Mouse (Mus musculus): ENCODE results near the gene Faah.
A peak's percentile ranks its signal among the peaks of the same experiment; 100 is the strongest.

Faah gene

DNA sequence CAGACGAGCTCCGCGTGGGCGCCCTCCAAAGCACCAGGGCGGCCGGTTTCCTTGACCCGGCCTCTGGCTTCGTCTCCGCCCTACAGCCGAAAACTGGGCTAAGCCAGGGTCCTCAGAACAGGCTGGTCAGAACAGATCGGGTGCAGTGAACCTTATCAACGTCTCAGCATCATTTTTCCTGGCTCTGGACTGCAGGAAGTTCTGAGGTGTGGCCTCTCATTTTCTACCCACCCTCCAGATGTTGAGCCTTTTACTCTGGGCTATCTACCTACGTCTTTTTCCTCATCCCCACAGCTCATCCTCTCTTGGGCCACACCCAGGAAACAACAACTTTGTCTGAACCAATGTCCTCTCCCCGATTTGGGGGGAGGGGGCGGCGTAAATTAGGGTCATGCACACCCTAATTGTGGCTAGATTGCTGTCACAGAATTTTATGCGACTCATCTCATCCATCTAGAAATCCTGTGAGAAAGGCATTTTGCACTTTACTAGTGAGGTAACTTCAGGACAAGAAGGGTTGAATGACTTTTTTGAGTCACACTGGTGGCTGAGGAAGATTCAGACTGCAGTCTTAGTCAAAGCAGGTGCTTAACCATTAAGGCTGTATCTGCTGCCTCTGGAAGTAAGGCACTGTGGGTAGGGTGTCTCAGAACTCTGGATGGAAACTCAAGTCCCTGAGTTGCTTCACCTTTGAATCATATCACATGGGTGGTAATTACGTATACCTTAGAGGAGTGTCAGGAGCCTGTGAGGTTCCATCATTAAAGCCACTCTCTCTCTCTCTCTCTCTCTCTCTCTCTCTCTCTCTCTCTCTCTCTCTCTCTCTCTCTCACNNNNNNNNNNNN, at the start of gene Faah:
Gene Faah (minus strand): TSS at position 25 of the 845 bp plus-strand sequence.
- DNase-seq (ENCODE audit: low spot score) = no peak

DNA sequence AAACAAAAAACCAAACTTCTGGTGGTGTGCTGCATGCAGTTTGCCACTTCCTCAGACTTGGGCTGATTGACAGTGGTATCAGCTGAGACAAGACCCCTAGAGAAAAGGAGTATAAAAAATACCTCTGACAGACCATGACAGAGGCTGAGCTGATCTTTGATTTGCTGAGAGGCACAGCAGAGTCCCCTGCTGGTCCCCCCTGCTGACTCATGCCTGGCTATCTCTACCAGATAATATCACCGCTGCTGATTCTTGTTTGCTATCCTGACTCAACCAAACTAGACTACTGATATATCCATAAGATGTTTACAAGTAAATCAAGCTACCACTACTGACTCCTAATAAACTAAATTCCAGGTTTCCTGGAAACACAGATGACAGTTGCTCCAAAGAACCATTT, 46.1 kb upstream of the Faah start:
- DNase-seq (ENCODE audit: low spot score) = no peak

DNA sequence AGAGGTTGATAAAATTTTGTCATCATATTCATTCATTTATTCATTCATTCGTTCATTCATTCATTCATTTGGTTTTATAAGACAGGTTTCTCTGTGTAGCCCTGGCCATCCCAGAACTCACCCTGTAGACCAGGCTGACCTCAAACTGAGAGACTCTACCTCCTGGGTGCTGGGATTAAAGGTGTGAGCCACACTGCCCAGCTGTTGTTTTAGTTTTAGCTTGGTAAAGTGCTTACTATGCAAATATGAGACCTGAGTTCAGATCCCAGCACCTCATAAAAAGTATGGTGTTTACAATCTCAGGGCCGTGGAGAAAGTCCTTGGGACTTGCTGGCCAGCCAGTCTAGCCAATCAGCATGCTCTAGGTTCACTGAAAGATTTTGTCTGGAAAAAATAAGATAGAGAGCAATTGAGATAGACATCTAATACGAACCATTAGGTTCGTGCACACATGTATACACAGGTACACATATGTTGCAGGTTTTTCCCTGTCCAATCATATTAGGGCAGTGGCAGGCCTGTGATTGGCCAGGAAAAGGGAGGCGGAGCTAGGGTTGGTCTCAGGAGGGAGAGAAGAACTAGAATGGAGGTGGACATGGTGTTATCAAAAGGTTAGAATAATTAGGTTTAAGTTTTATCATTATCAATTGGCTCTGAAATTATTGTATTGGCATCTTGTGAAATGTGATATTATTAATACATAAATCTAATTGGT, 41.4 kb upstream of the Faah start:
- DNase-seq (ENCODE audit: low spot score) = no peak

DNA sequence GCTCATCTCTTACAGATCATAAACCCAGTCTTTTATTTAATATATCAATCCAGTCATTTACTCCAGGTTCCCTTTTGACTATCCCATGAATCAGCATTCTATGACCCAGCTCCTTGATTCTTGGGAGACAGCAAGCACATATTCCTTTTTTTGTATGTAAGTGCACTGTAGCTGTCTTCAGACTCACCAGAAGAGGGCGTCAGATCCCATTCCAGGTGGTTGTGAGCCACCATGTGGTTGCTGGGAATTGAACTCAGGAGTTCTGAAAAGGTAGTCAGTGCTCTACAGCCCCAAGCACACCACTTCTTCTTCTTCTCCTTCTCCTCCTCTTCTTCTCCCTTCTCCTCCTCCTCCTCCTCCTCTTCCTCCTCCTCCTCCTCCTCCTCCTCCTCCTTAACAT, 39.8 kb upstream of the Faah start:
- no peak for DNase-seq (ENCODE audit: low spot score)

DNA sequence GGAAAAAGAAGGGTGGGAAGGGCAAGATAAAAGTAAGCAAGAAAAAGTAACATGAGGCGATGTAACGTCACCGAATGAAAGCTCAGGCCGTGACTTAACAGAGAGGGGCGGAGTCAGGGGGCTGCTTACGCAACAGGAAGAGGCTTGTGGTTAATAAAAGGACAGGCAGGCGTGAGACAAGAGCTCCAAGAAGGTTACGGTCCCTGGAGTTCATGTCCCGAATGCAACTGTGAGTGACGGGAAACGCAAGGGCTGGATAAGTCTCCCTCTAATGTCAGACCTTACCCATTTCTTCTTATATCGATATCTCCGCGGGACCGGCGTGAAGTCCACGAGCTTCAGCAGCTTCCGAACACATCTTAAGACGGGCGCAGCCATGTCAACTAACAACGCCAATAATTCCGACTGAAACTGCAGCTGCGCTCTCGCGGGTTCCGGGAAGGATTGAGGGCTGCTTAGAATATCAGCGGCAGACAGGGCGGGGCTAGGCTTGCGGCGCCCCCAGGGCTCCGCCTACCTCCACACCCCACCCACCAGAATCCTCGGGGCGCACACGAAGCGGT, 35.8 kb upstream of the Faah start, which contains the start of gene Nsun4:
Gene Nsun4 (minus strand): TSS at position 478 of the 563 bp plus-strand sequence.
- peak; percentile 85 for DNase-seq (ENCODE audit: low spot score)

DNA sequence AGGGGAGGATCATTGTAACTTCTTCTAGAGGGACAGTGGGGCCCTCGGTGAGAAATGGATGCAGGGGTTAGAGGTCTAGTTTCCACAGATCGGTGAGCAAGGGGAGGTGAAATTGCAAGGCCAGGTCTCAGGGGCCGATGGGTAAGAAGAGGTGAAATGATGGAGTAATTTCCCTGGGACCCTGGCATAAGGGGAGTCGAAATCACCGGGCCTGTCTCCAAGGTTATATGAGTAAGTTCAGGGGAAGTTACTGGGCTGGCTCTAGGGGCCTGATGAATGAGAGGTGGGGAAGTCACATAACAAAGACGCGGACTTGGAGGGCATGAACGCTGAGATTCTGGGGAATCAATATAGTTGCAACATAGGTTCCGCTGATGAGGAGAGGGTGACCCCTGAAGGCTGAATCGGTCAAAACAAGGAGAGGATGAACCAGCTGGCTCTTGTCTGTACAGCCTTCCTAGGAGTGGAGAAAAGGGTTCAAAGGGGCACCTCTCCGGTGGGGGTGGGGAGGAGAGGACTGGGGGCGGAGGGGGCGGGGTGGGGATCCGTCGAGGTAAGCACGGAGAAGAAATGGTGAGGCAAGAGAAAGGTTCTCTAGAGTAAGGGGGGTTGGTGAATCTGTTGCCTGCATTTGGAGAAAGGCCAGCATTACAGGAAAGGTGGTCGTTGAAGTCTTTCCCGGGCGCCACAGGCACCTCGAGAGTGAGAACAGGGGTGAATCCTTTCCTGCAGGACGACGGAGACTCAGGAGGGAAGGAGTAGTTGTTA, 35.0 kb upstream of the Faah start:
- DNase-seq (ENCODE audit: low spot score) = peak; percentile 33

DNA sequence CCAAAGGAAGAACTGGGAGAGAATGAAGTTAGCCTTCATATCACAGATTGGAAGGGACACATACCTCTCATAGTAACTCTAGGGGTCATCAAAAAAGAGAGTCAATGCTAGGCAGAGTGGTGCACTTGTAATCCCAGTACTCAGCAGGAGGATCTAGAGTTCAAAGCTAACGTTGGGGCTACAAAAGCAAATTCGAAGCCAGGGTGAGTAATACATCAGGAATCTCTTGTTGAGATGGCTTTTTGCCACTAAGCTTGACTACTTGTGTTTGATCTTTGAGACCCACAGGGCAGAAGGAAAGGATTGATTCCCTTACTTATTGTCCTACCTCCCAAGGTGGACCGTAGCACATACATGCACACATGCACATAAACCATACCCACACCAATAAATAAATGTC, 31.5 kb upstream of the Faah start:
- DNase-seq (ENCODE audit: low spot score) = no peak

DNA sequence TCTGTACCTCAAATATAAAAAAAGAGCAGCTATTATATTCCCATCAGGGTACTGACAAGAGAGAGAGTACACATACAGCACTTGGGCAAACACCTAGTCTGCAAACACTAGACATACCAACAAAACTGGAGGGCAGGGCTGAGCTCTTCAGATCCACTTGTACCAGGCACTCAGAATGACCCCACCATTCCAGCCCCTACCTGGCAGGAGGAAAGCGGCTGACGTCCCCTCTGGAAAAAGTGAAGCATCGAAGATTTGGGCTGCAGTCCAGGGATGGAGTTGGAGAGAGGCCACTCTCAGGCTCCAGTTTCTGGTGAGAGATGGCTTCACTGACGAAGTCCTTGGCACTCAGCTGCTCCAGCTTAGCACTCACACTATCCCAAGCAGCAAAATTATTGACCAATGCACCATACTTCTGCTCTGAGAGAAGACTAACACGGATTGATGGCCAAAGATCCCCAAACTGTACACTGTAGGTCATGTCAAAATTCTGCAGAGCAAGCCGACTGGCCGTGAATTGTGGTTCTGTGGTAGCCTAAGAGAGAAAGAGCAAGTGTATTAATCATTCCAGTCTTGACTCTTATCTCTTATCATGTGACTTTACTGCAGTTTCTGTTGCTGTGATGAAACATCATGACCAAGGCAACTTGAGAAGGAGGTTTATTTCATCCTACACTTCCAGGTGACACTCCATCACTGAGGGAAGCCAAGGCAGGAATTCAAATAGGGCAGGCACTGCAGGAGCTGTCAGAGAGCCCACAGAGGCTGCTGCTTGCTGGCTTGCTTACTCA, 30.6 kb upstream of the Faah start:
- no peak for DNase-seq (ENCODE audit: low spot score)

DNA sequence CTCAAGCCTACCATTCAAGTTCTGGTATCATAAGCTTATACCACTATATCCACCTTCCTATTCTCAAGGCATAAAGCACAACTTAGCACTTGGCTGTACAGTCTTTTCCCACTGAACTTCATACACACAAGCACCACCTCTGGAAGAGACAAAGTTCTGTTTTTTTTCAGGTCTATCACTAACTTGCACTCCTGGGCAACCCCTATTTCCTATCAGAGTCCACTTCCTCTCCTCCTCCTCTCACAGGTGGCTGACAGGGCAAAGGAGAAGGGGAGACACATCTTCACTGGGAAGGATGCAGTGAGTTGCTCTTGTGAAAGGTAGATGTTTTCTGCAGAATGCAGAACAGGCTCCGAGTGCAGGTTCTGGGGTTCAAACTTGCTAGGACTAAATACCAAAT, 30.0 kb upstream of the Faah start:
- DNase-seq (ENCODE audit: low spot score) = no peak

DNA sequence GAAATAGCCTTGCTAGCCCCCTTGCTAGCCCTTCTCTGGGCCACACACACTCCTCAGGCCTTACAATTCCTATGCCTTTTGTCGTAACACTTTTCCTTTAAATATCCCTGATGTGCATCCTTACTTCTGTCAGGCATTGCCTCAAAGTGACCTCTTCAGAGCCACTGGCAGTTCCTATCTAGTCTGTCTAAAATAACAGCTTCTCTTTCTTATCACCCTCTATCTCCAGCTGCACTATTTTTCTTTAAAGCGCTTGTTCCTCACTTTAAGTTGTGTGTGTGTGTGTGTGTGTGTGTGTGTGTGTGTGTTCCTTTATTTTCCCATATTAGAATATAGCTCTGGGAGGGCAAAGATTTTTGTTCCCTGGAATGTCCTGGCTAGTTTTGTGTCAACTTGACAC, 28.9 kb upstream of the Faah start:
- DNase-seq (ENCODE audit: low spot score) = no peak

DNA sequence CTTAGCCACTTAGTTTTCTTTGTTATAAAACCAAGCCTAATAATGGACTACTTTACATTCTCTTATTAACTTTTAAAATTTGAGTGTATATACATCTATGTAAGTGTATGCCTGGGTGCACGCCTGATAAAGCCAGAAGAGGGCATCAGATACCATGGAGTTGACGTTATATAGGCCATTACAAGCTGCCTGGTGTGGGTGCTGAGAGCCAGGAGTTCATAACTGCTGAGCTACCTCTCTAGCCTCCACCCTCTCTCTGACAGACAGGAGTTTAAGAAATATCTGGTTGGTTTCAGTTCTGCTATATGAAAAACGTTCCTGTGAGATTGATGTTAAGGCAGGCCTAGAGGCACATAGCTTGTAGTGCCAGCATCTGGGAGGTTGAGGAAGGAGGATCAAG, 24.5 kb upstream of the Faah start:
- DNase-seq (ENCODE audit: low spot score) = no peak

DNA sequence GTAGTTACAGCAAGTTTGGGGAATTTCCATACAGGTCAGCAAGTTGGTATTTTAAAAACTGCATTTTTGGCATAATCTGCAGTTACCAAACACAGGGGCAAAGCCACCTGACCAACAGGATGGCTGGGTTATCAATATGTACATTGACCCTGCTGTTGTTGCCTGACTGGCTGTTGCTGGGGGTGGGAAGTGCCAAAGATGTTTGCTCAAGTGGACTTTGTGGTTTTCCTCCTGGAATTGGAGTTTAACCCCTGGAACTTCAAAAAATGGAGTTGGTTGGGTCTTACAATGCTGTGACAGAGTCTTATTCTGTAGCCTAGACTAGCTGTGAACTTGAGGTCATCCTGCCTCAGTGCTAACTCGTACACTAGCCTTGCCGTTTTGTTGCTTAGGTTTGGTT, 22.7 kb upstream of the Faah start:
- no peak for DNase-seq (ENCODE audit: low spot score)

DNA sequence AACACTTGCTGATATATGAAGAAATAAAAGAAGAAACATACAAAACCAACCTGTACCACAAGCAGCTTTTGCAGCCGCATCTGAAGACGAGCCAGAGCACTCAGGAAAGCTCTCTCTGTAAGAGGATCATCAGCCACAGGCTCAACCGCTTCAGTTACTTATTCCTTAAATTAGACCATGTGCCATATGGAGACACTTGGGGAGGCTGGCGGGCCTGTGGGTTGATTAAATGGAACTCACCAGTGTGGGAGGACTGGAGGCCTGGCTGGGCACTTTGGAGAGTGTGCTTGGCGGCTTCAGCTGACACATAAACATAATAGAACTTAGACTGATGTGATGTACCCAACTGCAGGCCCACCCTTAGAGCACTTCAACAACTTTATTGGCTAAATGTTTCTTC, 15.6 kb upstream of the Faah start:
- DNase-seq (ENCODE audit: low spot score) = no peak

DNA sequence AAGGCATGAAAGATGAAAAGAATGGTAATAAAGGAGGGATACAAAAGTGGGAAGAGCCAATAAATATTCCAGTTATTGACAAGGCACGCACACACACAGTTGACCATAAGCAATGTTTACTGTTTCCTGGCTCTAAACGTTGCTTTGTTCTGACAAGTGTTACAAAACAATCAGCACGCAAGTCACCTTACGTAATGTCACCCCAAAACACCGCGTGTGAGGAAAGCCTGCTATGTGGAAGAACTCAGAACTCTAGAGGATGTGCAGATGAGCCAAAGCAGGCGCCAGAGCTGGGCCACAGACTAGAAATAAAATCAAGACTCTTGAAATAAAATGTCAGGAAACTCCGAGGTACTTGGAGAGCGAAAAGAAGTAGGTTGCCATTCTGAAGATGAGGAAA, 15.2 kb upstream of the Faah start:
- no peak for DNase-seq (ENCODE audit: low spot score)

DNA sequence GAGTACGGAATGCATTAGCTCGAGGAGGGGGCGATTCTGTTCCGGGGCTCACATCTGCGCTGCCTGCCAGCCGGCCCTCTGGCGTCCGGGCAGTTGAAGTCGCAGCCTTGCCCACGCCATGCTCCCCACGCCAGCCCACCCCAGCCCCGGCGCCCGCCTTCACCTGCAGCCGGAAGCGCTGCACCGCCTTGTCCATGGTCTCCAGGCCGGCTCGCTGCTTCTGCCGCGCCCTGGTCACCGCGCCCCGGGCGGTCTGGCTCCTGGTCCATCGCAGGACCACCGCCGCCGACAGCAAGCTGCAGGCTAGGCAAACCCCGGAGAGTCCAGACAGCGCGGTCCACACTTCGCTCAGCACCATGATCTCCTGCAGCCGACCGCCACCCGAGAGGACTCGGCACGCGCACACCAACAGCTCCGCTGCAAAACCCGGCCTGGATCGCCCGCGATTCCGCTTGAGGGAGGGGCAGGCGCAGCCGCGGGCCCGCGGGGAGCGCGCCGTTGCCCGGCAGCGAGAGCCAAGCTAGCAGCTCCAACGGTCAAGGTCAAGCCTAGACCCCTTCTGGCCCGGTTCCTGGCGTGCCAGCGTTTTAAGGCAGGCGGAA, 325 bp downstream of the Faah start:
- DNase-seq (ENCODE audit: low spot score) = peak; percentile 72

DNA sequence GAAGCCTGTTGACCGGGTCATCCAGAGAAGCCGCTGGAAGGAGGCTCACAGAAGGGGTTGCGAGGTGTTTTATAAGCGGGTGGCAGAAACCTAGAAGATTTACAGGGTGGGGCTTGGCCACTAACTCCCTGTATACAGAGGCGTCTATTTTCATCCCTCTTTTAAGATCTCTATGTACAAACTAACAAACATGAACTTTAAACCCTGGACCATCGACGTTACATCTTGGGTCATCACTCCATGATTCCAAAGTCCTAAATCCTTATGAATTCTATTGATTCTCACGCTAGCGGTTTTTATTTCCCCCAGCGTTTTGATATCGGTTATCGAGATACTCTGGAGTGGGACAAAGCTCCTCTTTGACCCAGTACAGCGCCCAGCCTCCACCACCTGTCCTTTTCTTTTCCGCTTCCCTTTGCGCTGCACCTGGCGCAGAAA, 845 bp downstream of the Faah start:
- DNase-seq (ENCODE audit: low spot score) = no peak

DNA sequence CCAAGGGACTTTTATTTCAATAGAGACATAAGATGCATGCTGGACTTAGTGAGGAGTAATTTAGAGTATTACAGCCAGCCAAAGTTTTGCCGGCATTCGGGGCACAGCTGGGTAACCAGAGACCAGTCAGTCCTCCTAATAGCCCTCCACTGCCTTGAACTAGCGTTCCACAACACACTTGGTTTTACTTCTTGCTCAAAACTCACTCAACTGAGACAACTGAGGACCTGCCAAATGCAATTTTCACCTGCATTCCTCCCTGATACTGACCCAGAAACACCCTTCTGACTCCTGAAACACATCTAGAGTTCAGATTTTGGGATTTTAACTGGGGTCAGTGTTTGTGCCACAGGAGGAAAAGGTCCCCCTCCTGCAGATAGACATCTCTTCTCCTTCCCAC, 1.3 kb downstream of the Faah start:
- no peak for DNase-seq (ENCODE audit: low spot score)

DNA sequence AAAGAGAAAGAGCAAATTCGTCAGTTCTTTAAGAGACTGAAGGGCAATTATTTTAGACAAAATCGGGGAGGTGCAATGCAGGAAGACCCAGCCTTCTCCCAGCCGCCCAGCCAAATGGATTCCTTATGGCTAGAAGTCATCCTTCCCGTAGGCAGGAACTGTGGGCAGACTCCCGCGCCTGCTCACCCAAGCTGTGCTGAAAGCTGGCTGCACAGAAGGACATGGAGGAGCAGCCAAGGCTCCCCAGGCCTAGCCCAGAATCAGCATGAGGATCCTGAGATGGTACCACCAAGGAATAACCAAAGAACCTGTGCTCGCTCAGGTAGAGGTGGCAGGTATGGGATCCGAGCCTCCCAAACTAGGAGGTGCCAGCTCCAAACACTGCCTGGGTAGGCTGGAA, 1.7 kb downstream of the Faah start:
- DNase-seq (ENCODE audit: low spot score) = no peak

DNA sequence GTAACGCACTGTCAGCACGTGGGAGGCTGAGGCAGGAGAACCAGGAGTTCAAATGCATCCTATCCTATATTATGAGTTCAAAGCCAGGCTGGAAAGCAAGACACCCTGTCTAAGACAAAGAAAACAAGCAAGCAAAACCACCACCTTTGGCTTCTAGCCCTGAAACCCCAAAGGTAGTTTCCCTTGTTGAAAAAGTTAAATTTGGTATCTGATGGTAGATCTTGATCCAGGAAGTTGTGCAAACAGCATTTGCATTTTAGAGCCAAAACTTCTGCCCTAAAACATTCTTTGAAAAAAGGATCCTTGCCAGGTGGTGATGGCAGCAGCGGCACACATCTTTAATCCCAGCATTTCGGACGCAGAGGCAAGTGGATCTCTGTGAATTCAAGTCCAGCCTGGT, 2.2 kb downstream of the Faah start:
- DNase-seq (ENCODE audit: low spot score) = no peak

DNA sequence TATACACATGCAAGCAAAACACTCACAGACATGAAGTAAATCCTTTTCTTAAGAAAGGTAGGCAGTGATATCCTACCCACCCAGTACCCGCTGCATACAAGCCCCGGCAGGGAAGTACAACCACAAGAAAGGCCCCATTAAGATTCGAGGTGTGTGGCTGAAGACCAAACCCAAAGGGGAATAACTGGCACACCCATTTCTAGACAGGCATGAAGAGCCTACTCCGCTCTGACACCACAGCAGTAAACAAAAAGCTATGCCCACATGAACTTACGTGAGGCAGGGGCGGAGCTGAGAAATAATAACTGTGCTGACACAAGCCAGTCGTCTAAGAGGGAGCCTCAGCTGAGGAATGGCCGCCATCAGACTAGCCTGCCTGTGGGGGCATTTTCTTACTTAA, 7.5 kb downstream of the Faah start:
- no peak for DNase-seq (ENCODE audit: low spot score)

DNA sequence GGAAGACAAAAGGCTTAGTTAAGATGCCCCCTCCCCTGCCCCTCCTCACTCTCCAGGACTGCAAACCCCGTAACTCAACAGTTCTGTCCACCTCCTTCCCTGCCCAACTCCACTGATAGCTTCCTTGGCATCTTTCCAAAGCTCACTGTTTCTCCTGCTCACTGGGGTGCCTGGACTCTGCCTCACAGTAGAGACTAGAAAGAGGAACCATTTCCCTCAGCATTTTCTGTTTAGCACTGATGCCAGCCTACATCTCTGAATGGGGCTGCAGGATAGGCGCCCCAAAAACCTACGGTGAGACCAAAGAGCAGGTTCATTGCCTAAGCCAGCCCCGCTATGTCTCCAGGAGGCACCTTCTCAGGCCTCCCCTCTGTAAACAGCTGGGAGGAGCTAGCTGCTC, 16.5 kb downstream of the Faah start:
- peak; percentile 15 for DNase-seq (ENCODE audit: low spot score)

Data from MN1 (cell line).